Mouse (Mus musculus) E14TG2a.4 (cell line): ENCODE results near the gene Gm20388.

ENCODE experiments used
- H3K27me3 ChIP-seq: 2 replicates; pipeline ENCODE4 v1.6.1; 2014; ENCODE audit warnings: low read length, control low read depth; ENCODE audit not compliant: insufficient read depth
- H3K36me3 ChIP-seq: 2 replicates; pipeline ENCODE4 v1.6.1; 2014; ENCODE audit warnings: low read length, control low read depth; ENCODE audit not compliant: insufficient read depth
- H3K4me1 ChIP-seq: replicated peaks from 2 replicates; pipeline ENCODE4 v1.6.1; 2014; ENCODE audit warnings: low read depth, low read length, control low read depth
- H3K4me3 ChIP-seq: replicated peaks from 2 replicates; pipeline ENCODE4 v1.5.1; 2014; ENCODE audit warnings: mild to moderate bottlenecking, low read length
- H3K9me3 ChIP-seq: 2 replicates; pipeline ENCODE4 v1.6.1; 2014; ENCODE audit warnings: low read length, control low read depth
- CTCF ChIP-seq: conservative IDR thresholded peaks from 2 replicates; pipeline ENCODE4 v1.5.1; 2014; ENCODE audit warnings: low read length
- NANOG ChIP-seq: IDR thresholded peaks from 2 replicates; pipeline ENCODE4 v1.6.1; 2014; ENCODE audit warnings: borderline replicate concordance, low read length, mixed read lengths
- POU5F1 ChIP-seq: IDR thresholded peaks from 2 replicates; pipeline ENCODE4 v1.6.1; 2014; ENCODE audit warnings: low read length, borderline replicate concordance

Gene Gm20388

DNA sequence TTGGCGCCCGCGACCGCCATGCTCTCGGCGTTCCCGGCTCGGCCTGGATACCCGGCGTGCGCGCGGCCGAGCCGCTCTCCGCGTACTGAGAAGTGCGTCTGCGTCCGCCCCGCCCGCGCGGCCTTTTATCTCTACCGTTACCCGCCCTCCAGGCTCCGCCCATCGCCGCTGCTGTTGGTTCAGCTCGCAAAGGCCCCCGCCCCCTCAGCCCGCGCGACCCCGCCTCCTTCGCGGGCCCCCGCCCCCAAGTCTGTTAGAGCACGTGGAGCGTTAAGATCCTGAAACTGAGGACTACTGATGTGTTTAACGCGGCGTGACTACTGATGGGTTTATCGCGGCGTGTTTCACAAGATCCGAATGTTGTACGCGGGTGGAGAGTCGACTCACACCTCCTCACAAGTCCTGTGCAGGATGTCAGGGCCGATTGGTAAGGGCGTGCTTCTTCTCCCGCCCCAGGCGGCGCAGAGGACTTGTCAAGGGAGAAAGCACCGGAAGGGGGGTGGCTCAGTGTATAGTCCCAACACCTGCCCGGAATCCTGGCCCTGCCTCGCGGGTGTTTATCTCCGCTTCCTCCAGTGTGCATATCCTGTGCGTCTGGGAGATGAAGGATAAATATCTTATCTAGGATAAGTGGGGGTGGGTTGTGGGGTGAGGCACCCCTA is 1997.1 kb downstream of the Gm20388 start, which contains the start of gene Slc7a5:
TSS of gene Slc7a5 (minus strand) at position 108 of the 662 bp plus-strand sequence.
- H3K4me1 ChIP-seq, result peaks cover 64% of the 10 kb centered on the region
- no peaks in the 10 kb centered on the region for H3K27me3 ChIP-seq
- H3K36me3 ChIP-seq, result peaks cover 36% of the 10 kb centered on the region
- TF ChIP-seq CTCF, result no peak
- TF ChIP-seq POU5F1, result no peak
- TF ChIP-seq NANOG, result no peak
- H3K4me3 ChIP-seq, result peak within 1 kb of the TSS; percentile 94
- no peaks in the 10 kb centered on the region for H3K9me3 ChIP-seq

DNA sequence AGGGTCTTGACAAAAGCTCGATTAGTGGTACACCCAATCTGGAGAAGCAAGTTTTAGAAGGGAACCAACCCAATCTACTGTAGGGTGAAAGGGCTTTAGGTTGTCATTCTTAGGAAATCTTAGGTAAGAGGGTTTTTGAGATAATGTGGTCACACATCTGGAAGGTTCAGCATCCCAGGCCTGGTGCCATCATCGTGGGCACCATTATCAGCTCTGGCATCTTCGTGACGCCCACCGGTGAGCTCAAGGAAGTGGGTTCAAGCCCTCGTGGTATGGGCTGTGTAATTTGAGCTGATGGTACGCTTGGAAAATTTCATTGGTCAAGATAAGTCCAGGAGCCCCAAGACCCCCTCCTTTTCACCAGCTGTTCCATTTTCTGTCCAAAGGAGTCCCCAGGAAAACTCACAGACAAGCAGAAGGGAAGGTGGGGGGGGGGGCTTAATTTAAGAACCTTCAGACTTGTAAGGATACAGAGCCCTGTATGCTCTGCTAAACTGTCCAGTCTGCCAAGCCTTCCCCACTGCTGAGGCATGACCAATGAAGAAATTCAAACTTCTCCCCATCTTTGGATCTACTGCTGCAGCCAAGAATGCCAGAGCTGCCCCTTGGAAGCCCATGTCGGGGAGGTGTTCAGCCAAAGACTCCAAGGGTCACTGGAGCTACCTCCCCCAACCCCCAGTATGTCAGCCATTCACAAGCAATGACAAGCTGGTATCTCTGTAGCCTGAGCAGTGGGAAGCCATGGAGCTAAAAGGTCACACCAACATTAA is 1997.9 kb downstream of the Gm20388 start:
- peak overlapping the region; percentile 94 for H3K4me3 ChIP-seq
- H3K36me3 ChIP-seq, result peaks cover 27% of the 10 kb centered on the region
- no peak for TF ChIP-seq POU5F1
- TF ChIP-seq CTCF, result no peak
- no peak for TF ChIP-seq NANOG
- H3K27me3 ChIP-seq, result no peaks in the 10 kb centered on the region
- peaks cover 56% of the 10 kb centered on the region for H3K4me1 ChIP-seq
- no peaks in the 10 kb centered on the region for H3K9me3 ChIP-seq

DNA sequence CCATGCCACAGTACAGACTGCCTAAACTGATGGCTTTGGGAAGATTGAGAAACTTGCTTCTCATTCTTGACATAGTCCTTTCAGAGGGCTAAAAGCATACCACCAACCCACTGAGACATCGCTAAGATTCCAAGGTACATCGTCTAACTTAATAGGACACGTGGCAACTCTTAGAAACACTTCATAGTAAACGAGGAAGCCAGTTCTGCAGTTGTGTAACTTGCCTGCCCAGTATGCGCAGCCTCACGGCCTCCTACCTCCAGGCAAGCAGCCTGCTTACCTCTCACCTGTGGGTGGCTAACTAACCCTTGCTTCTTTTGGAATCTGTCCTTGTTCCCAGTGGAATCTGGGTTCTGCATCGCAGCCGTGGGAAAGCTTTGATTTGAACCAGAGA is 1998.5 kb downstream of the Gm20388 start:
- peak overlapping the region; percentile 94; the same call in 1 of the 2 replicates for H3K4me3 ChIP-seq

DNA sequence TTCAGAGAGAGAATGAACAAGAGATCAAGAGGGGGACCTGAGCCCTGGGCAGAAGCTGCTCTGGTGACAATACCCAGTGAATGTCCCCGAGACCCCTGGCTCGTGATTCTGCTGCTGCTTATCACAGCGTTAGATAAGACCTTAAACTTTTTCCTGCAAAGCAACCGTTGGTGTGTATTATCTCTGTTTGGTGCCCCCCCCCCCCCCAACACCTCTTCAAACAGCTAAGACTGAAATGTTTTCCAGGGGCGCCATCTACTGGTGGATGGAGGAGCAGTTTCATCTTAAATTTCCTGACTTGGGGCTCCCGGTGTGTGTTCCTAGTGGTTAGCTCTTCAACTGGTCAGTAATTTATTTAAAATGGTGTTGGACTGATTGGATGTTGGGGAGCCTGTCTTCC is 1999.0 kb downstream of the Gm20388 start:
- Histone ChIP-seq H3K27me3 (peaks cover 6% of the 10 kb centered on the region; the same call in 1 of the 2 replicates), H3K9me3 (no peaks in the 10 kb centered on the region), H3K36me3 (peaks cover 16% of the 10 kb centered on the region), H3K4me1 (peaks cover 56% of the 10 kb centered on the region), H3K4me3 (no peak overlapping the region)
- no peak for TF ChIP-seq NANOG
- TF ChIP-seq CTCF, result peak; percentile 70
- TF ChIP-seq POU5F1, result no peak

More for the DNA sequence above, 1998.5 kb downstream of the Gm20388 start:
- Histone ChIP-seq H3K36me3 (peaks cover 21% of the 10 kb centered on the region), H3K27me3 (0 out of 2 replicates have a peak, but pooled peaks cover 1% of the 10 kb centered on the region), H3K9me3 (no peaks in the 10 kb centered on the region), H3K4me1 (peaks cover 56% of the 10 kb centered on the region)
- TF ChIP-seq POU5F1 (no peak), NANOG (no peak), CTCF (no peak)

DNA sequence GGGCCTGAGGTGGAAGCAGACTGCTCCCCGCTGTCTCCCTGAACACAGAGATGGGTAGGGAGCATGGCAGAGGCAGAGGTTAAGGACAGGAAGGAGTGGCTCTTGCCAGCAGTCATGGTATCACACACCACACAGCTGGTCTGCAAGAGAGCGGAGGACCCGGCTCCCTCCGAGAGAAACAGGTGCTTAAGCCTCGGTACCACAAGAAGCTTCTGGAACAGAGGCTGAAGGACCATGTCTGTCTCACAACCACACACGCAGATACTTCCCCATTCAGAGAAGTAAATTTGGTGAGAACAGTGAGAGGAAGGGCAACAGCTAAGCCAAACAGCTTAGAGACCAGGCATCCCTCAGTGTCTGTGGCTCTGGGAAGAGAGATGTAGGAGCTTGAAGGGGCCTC is 2000.8 kb downstream of the Gm20388 start:
- Histone ChIP-seq H3K27me3 (peaks cover 15% of the 10 kb centered on the region), H3K4me3 (no peak overlapping the region), H3K9me3 (no peaks in the 10 kb centered on the region), H3K4me1 (peaks cover 46% of the 10 kb centered on the region), H3K36me3 (no peaks in the 10 kb centered on the region)
- no peak for TF ChIP-seq POU5F1
- TF ChIP-seq CTCF, result no peak
- TF ChIP-seq NANOG, result no peak

DNA sequence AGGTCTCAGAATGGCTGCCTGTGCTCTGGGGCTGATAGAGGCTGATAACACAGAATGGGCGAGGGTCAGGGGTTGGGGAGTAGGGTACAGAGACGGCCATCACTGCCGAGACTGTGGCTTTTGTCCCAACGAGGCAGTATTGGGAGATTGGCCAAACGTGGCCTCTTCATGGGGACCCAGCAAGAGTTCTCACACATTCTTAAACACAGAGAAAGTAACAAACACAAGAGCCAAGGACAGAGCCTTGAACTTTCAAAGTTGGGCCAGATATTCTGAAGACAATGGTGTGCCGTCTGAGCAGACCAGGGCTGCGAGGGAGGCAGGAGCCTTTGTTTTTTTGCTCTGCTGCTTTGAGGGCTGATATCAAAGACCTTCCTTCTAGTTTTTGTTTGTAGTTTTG is 2001.3 kb downstream of the Gm20388 start:
- no peak overlapping the region for H3K4me3 ChIP-seq
- H3K27me3 ChIP-seq, result peaks cover 19% of the 10 kb centered on the region
- H3K36me3 ChIP-seq, result no peaks in the 10 kb centered on the region
- peaks cover 48% of the 10 kb centered on the region for H3K4me1 ChIP-seq
- no peaks in the 10 kb centered on the region for H3K9me3 ChIP-seq
- no peak for TF ChIP-seq NANOG

DNA sequence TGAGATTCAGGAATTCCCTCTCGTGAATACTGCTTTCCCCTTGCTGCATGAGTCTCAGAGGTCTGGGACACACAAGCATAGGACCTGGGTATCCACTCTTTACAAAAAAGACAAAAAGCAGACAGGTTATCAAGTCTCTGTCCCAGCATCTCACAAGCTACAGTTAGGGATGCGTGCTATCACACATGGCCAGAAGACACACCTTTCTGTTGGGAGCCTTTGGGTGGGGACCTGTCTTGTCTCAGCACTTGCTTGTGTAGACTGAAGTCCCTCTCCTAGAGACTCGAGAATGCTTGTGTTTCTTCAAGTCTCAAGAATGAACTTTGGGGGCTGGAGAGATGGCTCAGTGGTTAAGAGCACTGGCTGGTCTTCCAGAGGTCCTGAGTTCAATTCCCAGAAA is 2002.2 kb downstream of the Gm20388 start:
- no peak for TF ChIP-seq POU5F1
- no peaks in the 10 kb centered on the region for H3K36me3 ChIP-seq
- peaks cover 48% of the 10 kb centered on the region for H3K4me1 ChIP-seq
- H3K9me3 ChIP-seq, result no peaks in the 10 kb centered on the region
- peaks cover 19% of the 10 kb centered on the region for H3K27me3 ChIP-seq
- no peak overlapping the region for H3K4me3 ChIP-seq

DNA sequence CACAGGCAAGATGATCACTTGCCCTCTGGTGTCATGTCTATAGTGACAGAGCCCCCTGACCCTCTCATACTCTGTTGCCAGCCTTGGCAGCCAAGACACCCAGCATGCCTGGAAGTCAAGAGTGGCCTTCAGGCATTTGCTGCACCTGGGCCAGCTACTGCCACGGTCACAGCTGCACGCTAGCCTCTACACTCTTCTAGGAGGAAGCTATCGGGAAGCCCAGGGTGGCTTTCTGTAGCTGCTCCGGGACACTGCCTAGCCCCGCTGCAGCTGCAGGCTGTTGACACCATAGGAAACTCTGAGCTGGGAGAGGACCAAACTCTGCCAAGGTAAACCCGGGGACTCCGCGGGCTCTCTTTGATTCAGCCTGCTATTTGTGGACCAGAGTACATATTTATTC is 2002.7 kb downstream of the Gm20388 start:
- TF ChIP-seq NANOG (no peak), POU5F1 (no peak), CTCF (no peak)
- no peaks in the 10 kb centered on the region for H3K36me3 ChIP-seq
- peaks cover 42% of the 10 kb centered on the region for H3K4me1 ChIP-seq
- H3K27me3 ChIP-seq, result peaks cover 19% of the 10 kb centered on the region
- H3K9me3 ChIP-seq, result no peaks in the 10 kb centered on the region
- H3K4me3 ChIP-seq, result no peak overlapping the region

DNA sequence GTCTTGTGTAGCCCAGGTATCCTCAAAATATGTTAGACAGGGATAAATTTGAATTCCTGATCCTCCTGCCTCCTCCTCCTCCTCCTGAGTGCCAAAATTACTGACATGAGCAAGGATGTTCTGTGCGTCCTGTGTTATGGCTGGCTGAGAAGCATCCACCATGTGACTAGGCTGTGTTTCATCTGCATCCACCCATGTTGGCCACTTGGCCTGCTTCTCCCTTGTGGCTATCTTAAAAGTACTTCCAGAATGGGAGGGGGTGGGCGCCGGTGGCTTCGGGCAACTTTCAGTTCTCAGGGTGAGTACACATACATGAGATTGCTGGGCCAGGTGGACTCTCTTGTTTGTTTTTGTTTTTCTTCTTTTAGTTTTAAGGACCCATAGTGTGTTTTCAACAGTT is 2008.5 kb downstream of the Gm20388 start:
- TF ChIP-seq CTCF, result no peak
- no peak for TF ChIP-seq POU5F1
- no peak for TF ChIP-seq NANOG
- Histone ChIP-seq H3K27me3 (peaks cover 18% of the 10 kb centered on the region), H3K9me3 (no peaks in the 10 kb centered on the region), H3K4me1 (peaks cover 34% of the 10 kb centered on the region), H3K36me3 (no peaks in the 10 kb centered on the region), H3K4me3 (no peak overlapping the region)
